In genomic region chr5:31199321-31199892, GRCm38 (mm10) we compare ENCODE assay signal across 12 mouse cellular contexts. TPM values are rescaled to one million over a fixed set of nuclear protein-coding genes. Genes with fewer than 3 reads are reported as not detected.
DNase-seq lines count a peak whose midpoint lies in the region; ATAC-seq lines count a peak whose summit lies in the region.
"Had no signal": no experiment of that assay in that cellular context is flagged by ENCODE, and none has a peak within 500 bp of the region (broad histone marks: within the 10 kb centered on the region; RNA-seq: fewer than 3 reads in every experiment).

No protein-coding gene starts in this region.

- no peak overlapping the region for H3K4me3 ChIP-seq in forebrain, embryonic 12.5 days (replicated peaks)
- H3K4me3 ChIP-seq in forebrain, embryonic 16.5 days (replicated peaks; ENCODE audit: low read length): no peak overlapping the region
- H3K4me3 ChIP-seq in midbrain, embryonic 10.5 days: peak overlapping the region; percentile 84; the same call in 1 of the 2 replicates
- H3K4me3 ChIP-seq in midbrain, embryonic 14.5 days (replicated peaks; ENCODE audit: low read depth, low read length): no peak overlapping the region
- no peak overlapping the region for H3K4me3 ChIP-seq in embryonic facial prominence, embryonic 13.5 days

- peak; percentile 20 for DNase-seq in kidney, adult 11 months
- DNase-seq in kidney, postnatal 14 days: no peak
- DNase-seq in midbrain, embryonic 10.5 days (ENCODE audit: low spot score): no peak
- DNase-seq in midbrain, embryonic 14.5 days: no peak
- no peak for DNase-seq in frontal cortex, postnatal 36 days (ENCODE audit: low spot score in 2 of 2)
- DNase-seq: B cell, adult 2 months had no signal

- H3K27me3 ChIP-seq in forebrain, embryonic 12.5 days: no peaks in the 10 kb centered on the region
- H3K27me3 ChIP-seq in forebrain, embryonic 16.5 days (replicated peaks; ENCODE audit: control insufficient read depth, insufficient read depth, low read length): no peaks in the 10 kb centered on the region
- no peaks in the 10 kb centered on the region for H3K27me3 ChIP-seq in midbrain, embryonic 10.5 days (ENCODE audit: low read depth, poor library complexity, severe bottlenecking)
- H3K27me3 ChIP-seq in midbrain, embryonic 14.5 days (ENCODE audit: control insufficient read depth, insufficient read depth, low read length): no peaks in the 10 kb centered on the region
- H3K27me3 ChIP-seq in embryonic facial prominence, embryonic 13.5 days: no peaks in the 10 kb centered on the region
- H3K27me3 ChIP-seq: heart, embryonic 12.5 days had no signal

- WGBS in forebrain, embryonic 12.5 days: 90% methylated on average over 19 of the region's 19 CpGs
- WGBS in forebrain, embryonic 16.5 days: 94% methylated on average over 19 of the region's 19 CpGs
- 93% methylated on average over 19 of the region's 19 CpGs for WGBS in midbrain, embryonic 10.5 days
- WGBS in midbrain, embryonic 14.5 days: 92% methylated on average over 19 of the region's 19 CpGs
- 89% methylated on average over 19 of the region's 19 CpGs for WGBS in embryonic facial prominence, embryonic 13.5 days

- H3K36me3 ChIP-seq in forebrain, embryonic 12.5 days (replicated peaks): peaks cover 82% of the 10 kb centered on the region
- H3K36me3 ChIP-seq in forebrain, embryonic 16.5 days (ENCODE audit: control insufficient read depth, insufficient read depth): peaks cover 55% of the 10 kb centered on the region
- peaks cover 87% of the 10 kb centered on the region for H3K36me3 ChIP-seq in midbrain, embryonic 10.5 days
- peaks cover 80% of the 10 kb centered on the region for H3K36me3 ChIP-seq in midbrain, embryonic 14.5 days (ENCODE audit: control insufficient read depth, insufficient read depth, low read length)
- peaks cover 82% of the 10 kb centered on the region for H3K36me3 ChIP-seq in embryonic facial prominence, embryonic 13.5 days

- peaks cover 28% of the 10 kb centered on the region for H3K4me1 ChIP-seq in forebrain, embryonic 12.5 days
- peaks cover 18% of the 10 kb centered on the region for H3K4me1 ChIP-seq in forebrain, embryonic 16.5 days (replicated peaks; ENCODE audit: control insufficient read depth, insufficient read depth, low read length)
- H3K4me1 ChIP-seq in midbrain, embryonic 10.5 days: peaks cover 30% of the 10 kb centered on the region
- peaks cover 10% of the 10 kb centered on the region for H3K4me1 ChIP-seq in midbrain, embryonic 14.5 days (ENCODE audit: control insufficient read depth, insufficient read depth, low read length)
- peaks cover 30% of the 10 kb centered on the region for H3K4me1 ChIP-seq in embryonic facial prominence, embryonic 13.5 days

- ATAC-seq in forebrain, embryonic 12.5 days (ENCODE audit: low FRiP score): no peak
- no peak for ATAC-seq in forebrain, embryonic 16.5 days
- ATAC-seq in midbrain, embryonic 14.5 days (ENCODE audit: low FRiP score, low TSS enrichment): no peak
- ATAC-seq in embryonic facial prominence, embryonic 13.5 days (ENCODE audit: insufficient number of reproducible peaks, insufficient read depth, low FRiP score, low TSS enrichment, low read depth): no peak

- no peak overlapping the region for H3K9ac ChIP-seq in forebrain, embryonic 12.5 days
- H3K9ac ChIP-seq in forebrain, embryonic 16.5 days (replicated peaks; ENCODE audit: low read depth, low read length): no peak overlapping the region
- no peak overlapping the region for H3K9ac ChIP-seq in midbrain, embryonic 14.5 days (replicated peaks; ENCODE audit: low read length)
- no peak overlapping the region for H3K9ac ChIP-seq in embryonic facial prominence, embryonic 13.5 days
- H3K9ac ChIP-seq: heart, embryonic 12.5 days; liver, embryonic 14.5 days had no signal

- peaks cover 5% of the 10 kb centered on the region for H3K9me3 ChIP-seq in forebrain, embryonic 12.5 days
- peaks cover 3% of the 10 kb centered on the region for H3K9me3 ChIP-seq in forebrain, embryonic 16.5 days (ENCODE audit: control insufficient read depth, low read length)
- H3K9me3 ChIP-seq in midbrain, embryonic 10.5 days (replicated peaks): peaks cover 6% of the 10 kb centered on the region
- H3K9me3 ChIP-seq in midbrain, embryonic 14.5 days (ENCODE audit: control insufficient read depth, low read length): peaks cover 5% of the 10 kb centered on the region
- H3K9me3 ChIP-seq in embryonic facial prominence, embryonic 13.5 days: peaks cover 6% of the 10 kb centered on the region

- H3K4me2 ChIP-seq in forebrain, embryonic 12.5 days: no peak overlapping the region
- no peak overlapping the region for H3K4me2 ChIP-seq in forebrain, embryonic 16.5 days (ENCODE audit: low read length)
- H3K4me2 ChIP-seq in midbrain, embryonic 14.5 days (ENCODE audit: low read length): no peak overlapping the region
- H3K4me2 ChIP-seq in embryonic facial prominence, embryonic 13.5 days: no peak overlapping the region
- H3K4me2 ChIP-seq: heart, embryonic 12.5 days had no signal

- H3K27ac ChIP-seq in forebrain, embryonic 12.5 days: 0 out of 2 replicates have a peak overlapping the region, but pooled peaks have one; percentile 10
- H3K27ac ChIP-seq in forebrain, embryonic 16.5 days (ENCODE audit: low read length): no peak overlapping the region
- no peak overlapping the region for H3K27ac ChIP-seq in midbrain, embryonic 10.5 days (replicated peaks)
- H3K27ac ChIP-seq in midbrain, embryonic 14.5 days (replicated peaks; ENCODE audit: low read depth, low read length): no peak overlapping the region
- H3K27ac ChIP-seq in embryonic facial prominence, embryonic 13.5 days: peak overlapping the region; percentile 4; the same call in 1 of the 2 replicates
- H3K27ac ChIP-seq: liver, embryonic 14.5 days; stomach, postnatal 0 days had no signal

RNA-seq across cellular contexts. Expression of gene Zfp513, which starts 2.7 kb away (rescaled TPM):
- 14.3 and 17.7 TPM in 2 replicates for polyA plus RNA-seq in forebrain, embryonic 12.5 days (2016; fragmentation: Nextera tagmentation; extraction: Ambion mirVana)
- polyA plus RNA-seq in forebrain, embryonic 16.5 days (2015; fragmentation: Nextera tagmentation; extraction: Ambion mirVana): 13.0 and 14.7 TPM in 2 replicates
- polyA plus RNA-seq in midbrain, embryonic 10.5 days (2016; fragmentation: Nextera tagmentation; extraction: Ambion mirVana): 11.5 and 13.8 TPM in 2 replicates
- 8.7 and 8.9 TPM in 2 replicates for polyA plus RNA-seq in midbrain, embryonic 14.5 days (2014; fragmentation: Nextera tagmentation; extraction: Ambion mirVana)
- polyA plus RNA-seq in embryonic facial prominence, embryonic 13.5 days (2015; fragmentation: Nextera tagmentation; extraction: Ambion mirVana): 11.2 and 14.8 TPM in 2 replicates

RNA-seq across cellular contexts. Expression of gene Eif2b4, which starts 6.2 kb away (rescaled TPM):
- polyA plus RNA-seq in forebrain, embryonic 12.5 days (2016; fragmentation: Nextera tagmentation; extraction: Ambion mirVana): 65.0 and 72.0 TPM in 2 replicates
- 91.0 and 93.4 TPM in 2 replicates for polyA plus RNA-seq in forebrain, embryonic 16.5 days (2015; fragmentation: Nextera tagmentation; extraction: Ambion mirVana)
- 86.3 and 87.7 TPM in 2 replicates for polyA plus RNA-seq in midbrain, embryonic 10.5 days (2016; fragmentation: Nextera tagmentation; extraction: Ambion mirVana)
- 78.3 and 91.6 TPM in 2 replicates for polyA plus RNA-seq in midbrain, embryonic 14.5 days (2014; fragmentation: Nextera tagmentation; extraction: Ambion mirVana)
- 61.8 and 71.2 TPM in 2 replicates for polyA plus RNA-seq in embryonic facial prominence, embryonic 13.5 days (2015; fragmentation: Nextera tagmentation; extraction: Ambion mirVana)

RNA-seq across cellular contexts. Expression of gene Snx17, which starts 6.4 kb away (rescaled TPM):
- polyA plus RNA-seq in forebrain, embryonic 12.5 days (2016; fragmentation: Nextera tagmentation; extraction: Ambion mirVana): 138 and 141 TPM in 2 replicates
- polyA plus RNA-seq in forebrain, embryonic 16.5 days (2015; fragmentation: Nextera tagmentation; extraction: Ambion mirVana): 131 and 139 TPM in 2 replicates
- 139 and 153 TPM in 2 replicates for polyA plus RNA-seq in midbrain, embryonic 10.5 days (2016; fragmentation: Nextera tagmentation; extraction: Ambion mirVana)
- 114 and 119 TPM in 2 replicates for polyA plus RNA-seq in midbrain, embryonic 14.5 days (2014; fragmentation: Nextera tagmentation; extraction: Ambion mirVana)
- 134 and 155 TPM in 2 replicates for polyA plus RNA-seq in embryonic facial prominence, embryonic 13.5 days (2015; fragmentation: Nextera tagmentation; extraction: Ambion mirVana)

RNA-seq across cellular contexts. Expression of gene Gtf3c2, which starts 19.5 kb away (rescaled TPM):
- polyA plus RNA-seq in forebrain, embryonic 12.5 days (2016; fragmentation: Nextera tagmentation; extraction: Ambion mirVana): 102 and 110 TPM in 2 replicates
- 72.1 and 79.4 TPM in 2 replicates for polyA plus RNA-seq in forebrain, embryonic 16.5 days (2015; fragmentation: Nextera tagmentation; extraction: Ambion mirVana)
- polyA plus RNA-seq in midbrain, embryonic 10.5 days (2016; fragmentation: Nextera tagmentation; extraction: Ambion mirVana): 120 and 124 TPM in 2 replicates
- polyA plus RNA-seq in midbrain, embryonic 14.5 days (2014; fragmentation: Nextera tagmentation; extraction: Ambion mirVana): 48.5 and 68.0 TPM in 2 replicates
- polyA plus RNA-seq in embryonic facial prominence, embryonic 13.5 days (2015; fragmentation: Nextera tagmentation; extraction: Ambion mirVana): 81.9 and 87.5 TPM in 2 replicates

RNA-seq across cellular contexts. Expression of gene Gm29609, which starts 19.7 kb away (rescaled TPM):
- polyA plus RNA-seq in forebrain, embryonic 12.5 days (2016; fragmentation: Nextera tagmentation; extraction: Ambion mirVana): 1.7 and 2.1 TPM in 2 replicates
- 1.8 and 2.5 TPM in 2 replicates for polyA plus RNA-seq in forebrain, embryonic 16.5 days (2015; fragmentation: Nextera tagmentation; extraction: Ambion mirVana)
- 1.7 and 2.1 TPM in 2 replicates for polyA plus RNA-seq in midbrain, embryonic 10.5 days (2016; fragmentation: Nextera tagmentation; extraction: Ambion mirVana)
- 0.70 and 1.7 TPM in 2 replicates for polyA plus RNA-seq in midbrain, embryonic 14.5 days (2014; fragmentation: Nextera tagmentation; extraction: Ambion mirVana)
- polyA plus RNA-seq in embryonic facial prominence, embryonic 13.5 days (2015; fragmentation: Nextera tagmentation; extraction: Ambion mirVana): 0.41 and 2.6 TPM in 2 replicates

Comparison
In these comparisons a context has a peak if more than half of its experiments do, and no peak if none do; other contexts are left out.
1. H3K27ac ChIP-seq: peak in forebrain, embryonic 12.5 days (single experiment) and embryonic facial prominence, embryonic 13.5 days (single experiment); none in forebrain, embryonic 16.5 days (single experiment), midbrain, embryonic 10.5 days (single experiment) and midbrain, embryonic 14.5 days (single experiment).